Mouse (Mus musculus): Measurements from ENCODE around the gene Fbxl20. TPM values are rescaled to one million over a fixed set of nuclear protein-coding genes. Genes with fewer than 3 reads are reported as not detected.
A peak's percentile ranks its signal among the peaks of the same experiment; 100 is the strongest.
"Not testable (repeated sequence)": the region's sequence is repeated elsewhere in the genome, so short reads cannot be mapped to it uniquely, and the experiment has no call there.

Gene Fbxl20
- 1 to 10 TPM; 7.2 TPM for polyA plus RNA-seq (2017; shearing (Covaris generic))

DNA sequence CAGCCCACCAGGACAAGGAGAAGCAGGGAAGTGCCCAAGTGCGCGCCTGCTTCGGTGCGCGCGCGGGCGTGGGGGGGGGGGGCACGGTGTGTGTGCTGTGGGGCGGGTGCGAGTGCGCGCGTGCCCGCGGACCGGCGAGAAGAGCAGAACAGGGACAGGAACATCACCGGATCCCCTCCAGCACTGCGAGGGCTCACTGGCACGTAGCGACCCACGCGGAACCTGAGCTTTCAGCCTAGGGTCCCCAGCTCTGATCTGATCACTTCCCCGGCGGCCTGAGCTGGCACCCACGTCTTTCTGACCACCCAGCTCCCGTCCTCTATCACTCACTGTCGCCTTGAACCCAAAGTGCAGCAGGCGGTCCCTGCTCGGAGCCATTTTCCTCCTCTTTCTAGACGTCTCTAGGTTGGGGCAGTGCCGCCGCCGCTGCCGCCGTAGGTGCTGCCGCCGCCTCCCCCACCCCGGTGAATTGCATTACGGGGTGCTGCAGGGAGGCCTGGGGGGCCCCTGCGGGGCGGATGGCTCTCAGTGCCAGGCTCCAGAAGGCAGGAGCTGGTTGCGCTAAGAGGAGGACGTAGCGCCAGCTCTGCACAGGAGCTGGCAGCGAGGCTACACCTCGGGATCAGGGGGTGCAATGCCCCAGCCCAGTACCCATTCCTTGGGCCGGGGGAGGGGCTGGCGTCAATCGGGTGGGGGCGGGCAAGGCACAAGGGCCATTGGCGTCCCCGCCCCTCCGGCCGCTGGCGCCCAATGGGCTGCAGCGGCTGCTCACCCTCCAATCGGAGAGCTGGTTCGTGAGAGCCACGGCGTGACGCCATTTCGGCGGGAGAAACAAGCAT is at the start of gene Fbxl20:
Fbxl20 (minus strand) TSS at position 618 of the 839 bp plus-strand sequence.
- ATAC-seq = peak; percentile 79

DNA sequence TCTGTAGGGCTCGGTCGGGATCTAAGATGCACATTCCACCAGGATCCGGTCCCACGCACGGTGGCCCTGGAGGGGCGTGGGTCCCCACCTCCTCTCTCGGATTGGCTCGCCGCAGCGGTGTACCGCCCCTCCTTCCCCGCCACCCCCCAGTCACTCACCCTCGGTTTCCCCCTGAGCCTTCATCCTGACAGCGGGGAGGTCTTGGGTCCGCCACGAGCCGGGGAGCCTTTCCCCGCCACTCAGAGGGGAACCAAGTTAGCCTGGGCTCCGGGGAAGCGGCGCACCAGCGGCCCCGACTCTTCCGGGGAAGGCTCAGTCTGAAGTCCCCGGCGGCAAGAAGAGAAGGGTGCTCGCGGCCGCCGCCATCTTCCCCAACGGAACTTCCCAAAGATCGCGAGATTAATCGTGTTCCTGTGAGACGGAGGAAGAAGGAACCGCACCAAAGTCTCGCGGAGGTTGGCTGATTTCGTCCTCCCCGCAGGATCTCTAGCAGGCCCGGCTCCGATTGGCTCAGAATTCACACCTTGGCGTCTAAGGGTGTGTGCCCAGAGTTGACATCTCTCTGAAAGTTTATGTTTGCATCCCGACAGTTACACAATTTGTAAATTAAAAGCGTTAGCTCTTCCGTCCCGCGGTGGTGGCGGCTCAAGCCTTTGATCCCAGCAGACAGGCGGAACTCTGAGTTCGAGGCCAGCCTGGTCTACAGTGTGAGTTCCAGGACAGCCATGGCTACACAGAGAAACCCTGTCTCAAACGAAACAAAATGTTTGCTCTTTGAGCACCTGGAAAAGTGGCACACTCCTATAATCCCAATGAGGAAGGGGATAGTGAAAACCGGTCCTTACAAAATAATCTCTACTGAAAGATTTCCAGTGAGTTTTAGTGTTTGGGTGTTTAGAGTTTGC is 43.0 kb upstream of the Fbxl20 start, which contains the start of gene Med1:
Med1 (minus strand) TSS at position 393 of the 905 bp plus-strand sequence.
- ATAC-seq = peak; percentile 98

DNA sequence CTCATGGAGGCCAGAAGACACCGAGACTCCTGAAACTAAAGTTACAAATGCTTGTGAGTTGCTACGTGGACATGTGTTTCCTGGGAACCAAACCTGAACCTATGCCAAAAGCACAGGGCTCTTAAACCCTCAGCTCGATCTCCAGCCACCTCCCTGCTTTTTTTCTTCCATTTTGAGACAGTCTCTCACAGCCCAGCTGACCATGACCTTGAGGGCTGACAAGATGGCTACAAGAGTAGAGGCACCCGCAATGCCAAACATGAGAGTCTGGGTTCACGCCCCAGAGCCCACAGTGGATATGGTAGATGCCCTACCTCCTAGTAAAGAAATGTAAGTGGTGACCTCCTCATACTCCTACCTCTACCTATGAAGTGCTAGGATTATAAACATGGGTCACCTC is 40.6 kb upstream of the Fbxl20 start:
- no peak for ATAC-seq

DNA sequence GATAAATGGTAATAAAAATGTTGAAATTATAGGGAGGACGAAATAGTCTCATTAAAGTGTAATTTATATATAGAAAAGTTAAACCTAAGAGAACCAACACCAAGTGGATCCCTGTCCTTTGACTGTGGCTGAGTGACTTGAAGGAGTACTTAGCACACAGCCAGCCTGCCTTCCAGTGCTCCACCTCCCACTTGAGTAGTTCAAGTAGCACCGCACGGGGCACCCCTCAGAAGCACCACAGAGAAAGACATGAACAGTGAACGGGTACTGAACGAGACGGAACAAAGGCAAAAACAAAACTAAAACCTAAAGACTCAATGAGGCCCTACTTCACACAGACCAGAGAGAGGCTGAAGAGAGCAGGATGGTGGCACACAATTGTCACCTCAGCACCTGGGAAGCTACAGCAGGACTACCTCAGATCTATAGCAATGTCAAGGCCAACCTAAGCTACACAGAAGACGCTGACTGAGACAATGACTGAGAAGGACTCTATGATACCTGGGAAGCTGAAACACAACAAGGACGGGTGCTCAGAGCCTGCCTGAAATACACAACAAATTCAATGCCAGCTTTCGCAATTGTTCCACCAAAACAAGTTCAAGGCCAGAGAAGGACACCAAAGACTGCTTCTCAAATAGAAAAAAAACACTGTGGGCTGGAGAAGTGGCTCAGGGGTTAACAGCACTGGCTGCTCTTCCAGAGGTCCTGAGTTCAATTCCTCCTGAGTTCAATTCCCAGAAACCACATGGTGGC is 37.6 kb upstream of the Fbxl20 start:
- ATAC-seq = no peak

DNA sequence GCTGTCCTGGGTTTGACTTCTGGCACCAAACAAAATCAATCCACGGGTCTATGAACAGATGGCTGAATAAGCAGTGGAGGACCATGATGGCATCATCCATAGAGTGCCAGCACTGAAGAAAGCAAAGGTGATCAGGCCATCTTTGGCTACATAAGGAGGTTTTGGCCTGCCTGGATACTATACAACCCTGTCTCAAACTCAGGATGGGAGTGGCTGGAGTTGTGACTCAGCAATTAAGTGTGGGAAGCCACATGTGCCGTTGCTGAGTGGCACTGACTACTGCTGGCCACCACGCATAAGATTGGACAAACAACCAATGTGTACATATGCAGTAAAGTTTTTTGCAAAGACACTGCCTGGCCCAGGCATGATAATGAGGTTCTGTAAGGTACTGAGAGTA is 31.9 kb upstream of the Fbxl20 start:
- ATAC-seq = not testable (repeated sequence)

DNA sequence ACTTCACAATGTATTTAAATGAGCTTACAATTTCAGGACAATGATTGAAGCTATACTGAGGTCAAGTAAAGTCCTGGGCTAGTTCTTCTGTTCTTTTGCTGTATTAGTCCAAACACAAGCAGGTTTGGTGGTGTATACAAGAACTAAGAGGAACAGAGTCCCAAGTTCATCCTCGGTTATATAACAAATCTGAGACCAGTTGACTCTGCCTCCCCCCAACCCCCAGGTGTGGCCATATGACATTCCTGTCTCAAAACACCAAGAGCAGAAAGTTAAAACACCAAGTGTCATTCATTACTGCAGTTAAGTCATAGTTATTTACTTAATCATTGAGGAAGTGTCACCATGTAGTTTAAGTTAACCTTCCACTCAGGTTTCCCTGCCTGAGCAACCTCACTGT is 18.2 kb upstream of the Fbxl20 start:
- no peak for ATAC-seq

DNA sequence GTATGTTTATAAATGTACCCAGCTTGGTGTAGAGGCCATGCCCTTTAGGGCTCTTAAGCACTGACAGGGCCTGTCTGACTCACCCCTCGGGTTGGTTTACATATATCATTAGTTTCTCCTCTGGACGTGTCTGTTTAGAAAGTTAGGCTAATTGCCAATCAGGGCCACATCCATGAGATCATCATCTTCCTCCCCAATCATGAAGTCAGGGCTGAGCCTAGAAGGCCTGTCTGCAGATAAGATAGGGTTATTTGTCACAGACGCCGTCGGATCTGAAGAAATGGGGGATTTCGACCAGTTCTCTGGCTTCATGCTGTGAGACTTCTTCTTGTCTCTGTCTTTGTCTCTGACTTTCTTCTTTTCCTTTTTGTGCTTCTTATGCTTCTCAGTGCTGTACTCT is 4.9 kb upstream of the Fbxl20 start:
- no peak for ATAC-seq

DNA sequence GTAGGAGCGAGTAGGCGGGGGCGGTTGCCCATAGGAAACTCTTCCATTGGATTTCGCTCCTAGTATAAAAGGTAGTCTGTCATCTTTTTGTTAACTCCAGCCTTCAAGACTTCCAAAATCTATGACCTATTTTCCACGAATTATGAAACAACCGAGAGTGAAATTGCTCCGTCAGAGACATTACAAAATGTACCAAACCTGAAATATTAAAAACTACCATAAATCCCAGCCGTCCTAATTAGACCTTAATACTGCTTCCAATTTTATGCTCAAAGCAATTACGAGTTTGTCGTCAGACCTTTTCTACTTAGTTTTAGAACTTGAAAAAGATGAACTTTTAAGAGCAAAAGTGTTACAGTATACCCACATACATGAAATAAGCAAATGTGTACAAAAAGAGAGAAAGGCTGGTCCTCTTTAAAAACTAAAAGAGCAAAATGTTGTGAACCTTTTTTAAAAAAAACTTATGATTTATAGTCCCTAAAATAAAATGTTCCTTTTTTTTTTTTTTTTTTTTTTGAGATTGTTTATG is 488 bp upstream of the Fbxl20 start:
- ATAC-seq = no peak

DNA sequence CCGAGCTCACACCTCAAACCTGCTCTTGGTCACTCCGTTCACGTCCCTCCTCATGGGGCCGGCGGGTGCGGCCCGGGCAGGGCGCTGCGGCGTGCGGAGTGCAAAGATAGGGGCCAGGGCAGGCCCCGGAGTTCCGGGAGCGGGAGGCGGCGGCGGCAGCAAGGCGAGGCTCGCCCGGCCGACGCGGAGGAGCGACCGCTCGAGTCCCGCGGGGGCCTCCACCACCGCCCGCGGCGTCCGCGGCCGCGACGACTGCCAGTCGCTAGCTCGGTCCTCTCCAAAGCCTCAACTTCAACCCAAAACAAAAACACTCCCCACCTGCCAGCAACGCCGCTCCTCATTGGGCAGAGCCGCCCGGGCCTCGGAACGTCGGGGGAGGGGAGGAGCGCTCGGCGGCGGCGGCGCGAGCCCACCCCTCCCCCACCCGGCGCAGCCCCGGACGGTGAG is 876 bp downstream of the Fbxl20 start:
- ATAC-seq = peak; percentile 76

DNA sequence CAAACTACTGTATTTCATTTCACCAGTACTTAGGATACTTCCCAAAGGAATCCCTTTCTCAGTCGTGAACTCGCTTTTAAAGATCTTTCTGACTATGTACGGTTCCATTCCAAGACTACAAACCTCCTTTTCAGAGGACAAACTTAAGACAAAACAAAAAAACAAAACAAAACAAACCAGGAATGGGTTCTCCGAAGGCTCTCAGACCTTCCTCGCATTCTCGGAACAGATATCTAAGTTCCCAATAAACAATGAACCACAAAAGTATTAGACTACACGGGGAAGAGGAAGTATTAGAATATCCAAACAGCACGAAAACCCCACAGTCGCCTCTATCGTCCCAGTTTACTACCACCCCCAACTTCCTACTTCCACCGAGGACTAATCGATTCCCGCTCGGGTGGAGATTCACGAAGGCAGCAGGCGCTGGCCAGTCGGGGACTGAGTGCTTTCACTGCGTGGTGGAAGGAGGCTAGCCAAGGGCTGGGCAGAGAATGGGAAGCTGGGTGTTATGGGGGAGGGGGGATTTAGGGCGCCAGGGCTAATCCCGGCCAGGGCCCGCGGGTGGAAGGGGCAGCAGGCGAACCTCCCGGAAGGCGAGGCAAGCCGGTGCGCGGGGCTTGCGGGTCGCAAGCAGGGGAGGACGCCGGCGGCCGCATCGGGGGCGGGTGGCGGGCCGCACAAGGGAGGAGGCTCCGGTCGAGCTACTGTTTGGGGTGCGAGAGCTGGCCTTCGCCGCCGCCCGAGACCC is 1.5 kb downstream of the Fbxl20 start:
- ATAC-seq = peak; percentile 1

DNA sequence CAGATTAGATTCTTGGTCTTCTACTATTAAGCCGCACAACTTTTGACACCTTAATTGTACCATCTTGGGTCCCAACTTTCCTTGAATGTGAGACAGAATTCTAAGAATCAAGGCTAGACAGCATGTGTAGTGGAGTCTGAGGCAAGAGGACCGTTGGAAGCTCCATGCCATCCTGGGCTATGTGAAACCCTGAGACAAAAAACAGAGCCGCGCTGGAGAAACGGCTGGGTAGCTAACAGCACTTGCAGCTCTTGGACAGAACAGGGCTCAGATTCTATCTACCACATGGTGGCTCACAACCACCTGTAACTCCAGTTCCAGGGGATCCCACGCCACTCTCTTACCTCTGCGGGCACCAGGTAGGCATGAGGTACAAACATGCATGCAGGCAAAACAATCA is 4.3 kb downstream of the Fbxl20 start:
- ATAC-seq = no peak

DNA sequence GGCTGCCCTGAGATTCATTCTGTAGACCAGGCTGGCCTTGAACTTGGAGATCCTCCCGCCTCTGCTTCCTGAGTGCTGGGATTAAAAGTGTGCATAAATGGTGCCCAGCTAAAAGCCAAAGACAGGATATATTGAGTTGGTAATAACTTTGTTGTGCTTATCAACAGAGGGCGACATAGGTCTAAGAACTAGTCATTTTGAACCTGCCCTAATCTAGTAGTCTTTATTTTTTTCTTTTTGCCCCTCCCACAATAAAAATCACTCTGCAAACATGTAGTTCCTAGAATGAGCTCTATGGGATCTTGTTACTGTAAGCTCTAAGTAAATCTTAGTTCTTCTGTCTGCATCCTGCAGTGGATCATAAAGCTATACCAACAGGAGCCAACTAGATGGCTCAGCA is 7.7 kb downstream of the Fbxl20 start:
- no peak for ATAC-seq

DNA sequence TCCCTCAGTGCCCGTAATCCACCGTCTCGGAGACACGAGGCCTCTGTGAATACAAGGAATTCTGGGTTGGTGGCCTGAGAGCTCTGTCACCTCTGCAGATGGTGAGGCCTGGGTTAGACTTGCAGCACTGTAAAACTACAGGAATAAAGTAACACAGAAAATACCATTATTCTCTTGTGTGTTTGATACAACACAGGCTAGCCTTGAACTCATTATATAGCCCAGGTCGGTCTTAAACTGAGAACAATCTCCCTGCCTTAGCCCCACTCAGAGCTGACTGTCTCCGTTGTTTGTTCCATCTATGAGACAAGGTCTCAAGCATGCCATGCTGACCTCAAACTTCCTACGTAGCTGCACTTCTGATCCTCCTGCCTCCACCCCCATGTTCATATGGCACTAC is 11.3 kb downstream of the Fbxl20 start:
- no peak for ATAC-seq

DNA sequence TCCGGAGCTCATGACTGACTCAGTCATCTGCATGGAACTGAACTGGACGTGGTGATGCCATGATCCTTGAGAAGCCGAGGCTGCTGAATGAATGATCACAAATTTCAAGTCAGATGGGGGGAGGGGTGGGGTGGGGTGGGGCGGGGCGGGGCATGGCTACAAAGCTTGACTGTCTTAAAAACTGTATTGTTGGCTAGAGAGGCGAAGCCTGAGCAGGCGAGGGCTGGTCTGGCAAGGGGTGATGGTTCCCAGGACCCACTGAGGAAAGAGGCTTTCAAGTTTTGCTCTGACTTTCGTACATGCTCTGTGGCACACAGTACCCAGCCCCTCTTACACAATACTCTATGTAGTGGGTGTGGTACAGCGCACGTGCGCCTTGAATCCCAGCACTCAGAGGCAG is 12.4 kb downstream of the Fbxl20 start:
- no peak for ATAC-seq

DNA sequence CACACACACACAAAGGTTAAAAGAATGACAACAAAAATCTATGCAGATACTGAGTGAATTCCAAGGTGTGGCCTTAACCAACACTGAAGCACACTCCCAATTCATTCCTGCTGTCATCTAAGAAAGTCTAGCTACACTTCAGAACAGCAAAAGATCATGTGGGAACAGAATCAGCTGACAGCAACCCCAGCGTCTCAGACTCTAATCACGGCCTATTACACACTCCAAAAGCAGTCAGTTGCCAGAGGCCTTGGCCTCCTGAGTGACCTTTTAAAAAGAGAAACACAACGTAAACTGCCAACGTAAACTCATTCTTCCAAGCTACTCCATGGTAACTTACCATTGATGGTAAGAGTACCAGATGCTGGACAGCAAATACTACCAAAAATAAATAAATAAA is 15.3 kb downstream of the Fbxl20 start:
- no peak for ATAC-seq

DNA sequence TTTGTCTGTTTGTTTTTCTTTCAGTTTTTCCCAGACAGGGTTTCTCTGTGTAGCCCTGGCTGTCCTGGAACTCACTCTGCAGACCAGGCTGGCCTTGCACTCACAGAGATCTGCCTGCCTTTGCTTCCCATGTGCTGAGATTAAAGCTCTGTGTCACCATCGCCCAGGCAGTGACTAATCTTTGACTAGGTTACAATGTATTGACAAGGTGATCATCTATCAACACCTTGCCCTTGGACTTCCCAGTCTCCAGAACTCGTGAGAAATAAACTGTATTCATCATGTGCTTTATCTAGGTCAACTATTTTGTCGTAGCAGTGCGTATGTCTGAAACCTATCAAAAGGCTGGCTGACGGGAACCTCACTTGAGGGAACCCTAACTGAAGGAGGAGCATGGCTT is 26.8 kb downstream of the Fbxl20 start:
- no peak for ATAC-seq

DNA sequence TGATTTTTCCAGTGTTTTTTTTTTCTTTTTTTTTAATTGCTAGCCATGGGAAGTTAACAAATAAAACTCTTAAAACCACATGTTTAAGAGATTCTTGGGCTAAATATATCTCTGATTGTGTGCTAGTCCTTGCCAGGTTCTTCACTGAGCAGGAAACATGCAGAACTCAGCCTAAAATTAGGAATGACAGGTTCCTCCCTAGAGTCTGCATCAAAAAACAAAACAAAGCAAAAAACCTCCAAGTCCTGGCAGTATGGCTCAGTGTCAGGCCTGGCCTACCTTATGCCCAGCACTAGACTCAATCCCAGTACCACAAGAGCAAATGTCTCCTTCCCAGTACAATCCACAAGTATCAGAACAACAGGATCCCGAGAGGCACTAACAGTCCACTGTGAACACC is 35.8 kb downstream of the Fbxl20 start:
- no peak for ATAC-seq

DNA sequence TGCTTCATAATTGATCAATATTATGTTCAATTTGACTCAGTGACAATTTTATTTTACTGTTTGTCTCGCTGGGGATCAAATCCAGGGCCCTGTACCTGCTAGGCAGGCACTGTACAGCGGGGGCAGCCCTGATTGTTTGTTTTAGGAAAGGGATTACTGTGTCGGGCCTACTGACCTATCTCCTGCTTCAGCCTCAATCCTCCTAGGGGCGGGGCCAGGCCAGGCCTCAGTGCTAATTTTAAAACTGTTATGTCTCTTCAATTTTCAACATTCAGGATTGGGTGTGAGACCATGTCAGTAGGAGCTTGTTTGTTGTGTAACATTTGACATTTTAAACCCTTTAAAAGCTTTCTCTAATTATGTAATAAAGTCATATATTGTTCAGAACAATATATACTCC is 36.7 kb downstream of the Fbxl20 start:
- ATAC-seq = no peak

DNA sequence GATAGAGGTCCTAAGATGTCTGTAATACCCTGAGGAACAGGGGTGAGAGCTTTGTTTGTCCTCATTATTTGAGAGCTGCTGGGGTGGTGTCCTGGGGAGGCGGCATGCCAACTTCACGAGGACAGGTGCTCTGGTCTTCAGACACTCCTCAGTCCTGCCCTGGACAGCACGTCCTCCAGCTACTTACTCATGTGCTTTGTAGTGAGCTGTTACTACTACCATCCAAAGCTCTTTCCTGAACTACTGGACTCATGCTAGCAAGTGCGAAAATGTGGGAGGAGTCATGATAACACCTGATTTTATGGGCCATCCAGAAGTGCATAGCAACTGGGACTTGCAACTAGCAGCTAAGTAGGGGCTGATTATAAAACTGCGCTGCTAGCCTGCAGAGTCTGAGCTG is 40.5 kb downstream of the Fbxl20 start:
- ATAC-seq = no peak

DNA sequence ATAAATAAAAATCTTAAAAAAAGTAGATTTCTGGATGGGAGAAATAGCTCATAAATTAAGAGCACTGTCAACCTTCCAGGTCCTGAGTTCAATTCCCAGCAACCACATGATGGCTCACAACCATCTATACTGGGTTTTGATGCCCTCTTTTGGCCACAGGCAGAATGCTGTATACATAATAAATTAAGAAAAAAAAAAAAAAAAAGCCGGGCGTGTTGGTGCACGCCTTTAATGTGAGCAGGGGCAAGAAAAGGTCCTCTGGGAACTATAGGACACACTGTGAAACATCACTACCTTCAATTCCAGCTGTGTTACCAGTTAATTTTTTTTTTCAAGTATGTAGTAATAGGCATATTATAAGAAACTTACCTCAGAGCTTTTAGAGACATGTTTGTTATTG is 48.9 kb downstream of the Fbxl20 start:
- no peak for ATAC-seq

DNA sequence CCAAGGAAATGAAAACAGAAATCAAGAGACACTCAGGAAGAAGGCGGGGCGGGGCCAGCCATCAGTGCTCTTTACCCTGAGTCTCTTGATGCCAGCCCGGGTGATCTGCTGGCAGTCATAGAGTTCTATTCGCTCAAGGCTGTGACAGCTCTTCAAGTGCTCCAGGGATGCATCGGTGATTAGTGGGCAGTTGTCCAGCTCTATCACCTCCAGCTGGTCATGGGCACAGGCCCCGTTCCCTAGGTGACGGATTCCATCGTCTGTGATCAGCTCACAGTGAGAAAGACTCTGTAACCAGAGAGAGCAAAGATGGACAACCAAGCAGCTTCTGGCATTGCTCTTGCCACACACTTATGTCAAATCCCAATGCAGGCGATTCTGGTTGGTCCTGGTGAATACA is 59.6 kb downstream of the Fbxl20 start:
- no peak for ATAC-seq

DNA sequence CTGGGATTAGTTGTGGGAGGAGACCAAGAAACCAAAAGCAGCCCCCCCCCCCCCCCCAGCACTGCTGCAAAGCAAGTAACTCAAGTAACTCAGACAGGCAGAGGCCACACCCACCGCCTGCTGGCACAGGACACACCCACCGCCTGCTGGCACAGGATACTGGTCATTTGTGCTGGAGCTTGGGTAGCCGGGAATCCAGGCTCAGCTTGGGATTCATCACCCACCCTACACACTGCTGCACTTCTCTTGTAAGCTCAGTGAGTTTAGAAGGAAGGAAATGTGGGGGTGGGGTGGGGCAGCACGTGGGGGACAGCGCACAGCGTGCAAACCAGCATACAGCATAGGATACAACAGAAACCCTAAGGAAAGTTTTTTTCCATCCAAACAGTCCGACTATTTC is 62.0 kb downstream of the Fbxl20 start:
- no peak for ATAC-seq
